Comparison of ENCODE assay signal across 25 mouse cellular contexts in genomic region chr8:44261039-44261438, GRCm38 (mm10).
DNase-seq lines count a peak whose midpoint lies in the region; ATAC-seq lines count a peak whose summit lies in the region.
"Had no signal": no experiment of that assay in that cellular context is flagged by ENCODE, and none has a peak within 500 bp of the region (broad histone marks: within the 10 kb centered on the region; RNA-seq: fewer than 3 reads in every experiment).

No protein-coding gene starts in this region.

- H3K9ac ChIP-seq in limb, embryonic 15.5 days, result no peak overlapping the region
- no peak overlapping the region for H3K9ac ChIP-seq in hindbrain, embryonic 11.5 days (ENCODE audit: low read depth, low read length)
- H3K9ac ChIP-seq in hindbrain, embryonic 12.5 days, result no peak overlapping the region
- H3K9ac ChIP-seq: forebrain, embryonic 15.5 days; limb, embryonic 12.5 days; liver, embryonic 14.5 days; neural tube, embryonic 13.5 days; stomach, embryonic 15.5 days had no signal

- H3K4me1 ChIP-seq in limb, embryonic 15.5 days, result peaks cover 3% of the 10 kb centered on the region; the same call in 1 of the 2 replicates
- H3K4me1 ChIP-seq in hindbrain, embryonic 11.5 days (replicated peaks; ENCODE audit: control insufficient read depth, insufficient read depth, low read length), result no peaks in the 10 kb centered on the region
- H3K4me1 ChIP-seq in hindbrain, embryonic 12.5 days, result no peaks in the 10 kb centered on the region
- H3K4me1 ChIP-seq: forebrain, embryonic 15.5 days; neural tube, embryonic 13.5 days; stomach, embryonic 15.5 days had no signal

- H3K36me3 ChIP-seq in limb, embryonic 15.5 days, result no peaks in the 10 kb centered on the region
- H3K36me3 ChIP-seq in hindbrain, embryonic 11.5 days (ENCODE audit: control insufficient read depth, insufficient read depth, low read length), result no peaks in the 10 kb centered on the region
- H3K36me3 ChIP-seq in hindbrain, embryonic 12.5 days, result no peaks in the 10 kb centered on the region
- H3K36me3 ChIP-seq: forebrain, embryonic 15.5 days; limb, embryonic 12.5 days; neural tube, embryonic 13.5 days; stomach, embryonic 15.5 days had no signal

- no peak overlapping the region for H3K4me3 ChIP-seq in limb, embryonic 15.5 days
- no peak overlapping the region for H3K4me3 ChIP-seq in hindbrain, embryonic 11.5 days (ENCODE audit: low read depth, low read length)
- no peak overlapping the region for H3K4me3 ChIP-seq in hindbrain, embryonic 12.5 days
- H3K4me3 ChIP-seq: erythroblast, embryonic 14.5 days; forebrain, embryonic 15.5 days; gastrocnemius, adult 2 months; limb, embryonic 12.5 days; neural tube, embryonic 13.5 days; stomach, embryonic 15.5 days had no signal

- no peaks in the 10 kb centered on the region for H3K9me3 ChIP-seq in limb, embryonic 15.5 days
- no peaks in the 10 kb centered on the region for H3K9me3 ChIP-seq in hindbrain, embryonic 11.5 days (ENCODE audit: control insufficient read depth, low read length)
- no peaks in the 10 kb centered on the region for H3K9me3 ChIP-seq in hindbrain, embryonic 12.5 days (replicated peaks)
- H3K9me3 ChIP-seq: forebrain, embryonic 15.5 days; limb, embryonic 12.5 days; neural tube, embryonic 13.5 days; stomach, embryonic 15.5 days had no signal

- no peak for ATAC-seq in limb, embryonic 15.5 days (ENCODE audit: insufficient number of reproducible peaks, low FRiP score, low TSS enrichment, low read depth)
- no peak for ATAC-seq in hindbrain, embryonic 11.5 days (ENCODE audit: low FRiP score)
- ATAC-seq in hindbrain, embryonic 12.5 days (ENCODE audit: low FRiP score), result no peak
- ATAC-seq: forebrain, embryonic 15.5 days; hindbrain, embryonic 16.5 days; intestine, embryonic 16.5 days had no signal

- 0 out of 2 replicates have a peak overlapping the region, but pooled peaks have one; percentile 4 for H3K27ac ChIP-seq in limb, embryonic 15.5 days
- H3K27ac ChIP-seq in hindbrain, embryonic 11.5 days (ENCODE audit: low read depth, low read length), result no peak overlapping the region
- no peak overlapping the region for H3K27ac ChIP-seq in hindbrain, embryonic 12.5 days
- H3K27ac ChIP-seq: forebrain, embryonic 15.5 days; gastrocnemius, adult 2 months; limb, embryonic 12.5 days; liver, embryonic 14.5 days; neural tube, embryonic 13.5 days; stomach, embryonic 15.5 days had no signal

- H3K27me3 ChIP-seq in limb, embryonic 15.5 days, result no peaks in the 10 kb centered on the region
- no peaks in the 10 kb centered on the region for H3K27me3 ChIP-seq in hindbrain, embryonic 11.5 days (ENCODE audit: control insufficient read depth, insufficient read depth, low read length)
- H3K27me3 ChIP-seq in hindbrain, embryonic 12.5 days, result no peaks in the 10 kb centered on the region
- H3K27me3 ChIP-seq: forebrain, embryonic 15.5 days; limb, embryonic 12.5 days; neural tube, embryonic 13.5 days; stomach, embryonic 15.5 days had no signal

- peak; percentile 5 to 11 for DNase-seq in lung, adult 18-20 months
- DNase-seq in lung, postnatal 14 days, result no peak
- DNase-seq in urinary bladder, postnatal 25 days (ENCODE audit: low spot score), result peak; percentile 12
- no peak for DNase-seq in urinary bladder, postnatal 10 days (ENCODE audit: low spot score)
- peak; percentile 7 to 9 for DNase-seq in urinary bladder, postnatal 36 days (ENCODE audit: low spot score in 2 of 2)
- DNase-seq in hindbrain, embryonic 11.5 days (ENCODE audit: low spot score), result no peak
- DNase-seq: adrenal gland, adult 8-10 months; cerebellum, adult 8-10 months; gastrocnemius, adult 2 months; heart, adult 18-20 months; heart, postnatal 36 days; layer of hippocampus, adult 9-11 months; midbrain, embryonic 14.5 days; right cerebral cortex, postnatal 14 days; spleen, adult 18-20 months had no signal

- 29% methylated on average over 4 of the region's 4 CpGs for WGBS in limb, embryonic 15.5 days
- 70% methylated on average over 4 of the region's 4 CpGs for WGBS in hindbrain, embryonic 11.5 days
- WGBS in hindbrain, embryonic 12.5 days, result 72% methylated on average over 4 of the region's 4 CpGs

- no peak overlapping the region for H3K4me2 ChIP-seq in limb, embryonic 15.5 days
- no peak overlapping the region for H3K4me2 ChIP-seq in hindbrain, embryonic 11.5 days (replicated peaks; ENCODE audit: low read depth, low read length)
- no peak overlapping the region for H3K4me2 ChIP-seq in hindbrain, embryonic 12.5 days (replicated peaks)
- H3K4me2 ChIP-seq: forebrain, embryonic 15.5 days; limb, embryonic 12.5 days; neural tube, embryonic 13.5 days; stomach, embryonic 15.5 days had no signal

Comparison
In these comparisons a context has a peak if more than half of its experiments do, and no peak if none do; other contexts are left out.
1. DNase-seq: peak in lung, adult 18-20 months (2 of 2), urinary bladder, postnatal 25 days (single experiment) and urinary bladder, postnatal 36 days (2 of 2); none in lung, postnatal 14 days (single experiment), urinary bladder, postnatal 10 days (single experiment) and hindbrain, embryonic 11.5 days (single experiment).